Mouse (Mus musculus) bone marrow, adult 2 months (tissue): ENCODE data around the gene Lsamp. TPM values are rescaled to one million over a fixed set of nuclear protein-coding genes. Genes with fewer than 3 reads are reported as not detected.

Experiments
- H3K27ac ChIP-seq: fragments of 200-500 bp; 2 replicates; pipeline ENCODE4 v1.5.1; 2012; ENCODE audit warnings: low read depth, mild to moderate bottlenecking, control low read depth, inconsistent platforms, low read length; ENCODE audit not compliant: control insufficient read depth, poor library complexity, insufficient read depth
- H3K4me1 ChIP-seq: fragments of 200-500 bp; 2 replicates; pipeline ENCODE4 v1.6.1; 2011; ENCODE audit warnings: low read length; ENCODE audit not compliant: control insufficient read depth, insufficient read depth
- H3K4me3 ChIP-seq: fragments of 200-500 bp; replicated peaks from 2 replicates; pipeline ENCODE3; 2011; ENCODE audit warnings: mild to moderate bottlenecking, low read depth, low read length, control low read depth; ENCODE audit not compliant: control insufficient read depth
- CTCF ChIP-seq: fragments of 200-500 bp; IDR thresholded peaks from 2 replicates; pipeline ENCODE4 v1.5.1; 2011; ENCODE audit warnings: low read length, control low read depth; ENCODE audit not compliant: control insufficient read depth, insufficient read depth
- POLR2A ChIP-seq: fragments of 200-500 bp; IDR thresholded peaks from 2 replicates; pipeline ENCODE4 v1.6.1; 2011; ENCODE audit warnings: low read depth, mild to moderate bottlenecking, control low read depth, low read length, borderline replicate concordance; ENCODE audit not compliant: control insufficient read depth
- WGBS: fragments of 180-500 bp; shearing (Covaris S2); methylation state at CpG from one replicate; pipeline ENCODE4 v1.1.7; 2018; 5-methylcytosine and 5-hydroxymethylcytosine counted together
- polyA plus RNA-seq: library from polyadenylated mRNA; stranded (reverse); fragments of >200 nt; gene quantifications from 2 replicates; pipeline ENCODE4 v1.2.4, GENCODE M21; 2011; ENCODE audit warnings: low replicate concordance; ENCODE audit not compliant: missing spikeins, insufficient read depth, insufficient read length

Gene Lsamp
- polyA plus RNA-seq, 1 experiment: not detected

GRCm38 (mm10) chr16:40471967-40472366 is 487.8 kb downstream of the Lsamp start:
- H3K4me3 ChIP-seq: no peak overlapping the region
- H3K27ac ChIP-seq: no peak overlapping the region
- H3K4me1 ChIP-seq: no peaks in the 10 kb centered on the region
- TF ChIP-seq POLR2A (no peak), CTCF (no peak)
- WGBS: 81% methylated on average over 5 of the region's 5 CpGs

- no peak overlapping the region for H3K4me3 ChIP-seq
- 73% methylated on average over 2 of the region's 2 CpGs for WGBS
- no peak overlapping the region for H3K27ac ChIP-seq
- TF ChIP-seq POLR2A (no peak), CTCF (no peak)
- H3K4me1 ChIP-seq: no peaks in the 10 kb centered on the region
Observed at GRCm38 (mm10) chr16:40491606-40492005, 507.4 kb downstream of the Lsamp start.

GRCm38 (mm10) chr16:40504262-40504960 is 520.2 kb downstream of the Lsamp start:
- H3K27ac ChIP-seq: no peak overlapping the region
- TF ChIP-seq CTCF (no peak), POLR2A (no peak)
- H3K4me3 ChIP-seq: no peak overlapping the region
- 63% methylated on average over 3 of the region's 3 CpGs for WGBS
- no peaks in the 10 kb centered on the region for H3K4me1 ChIP-seq

GRCm38 (mm10) chr16:40509146-40510030 is 525.2 kb downstream of the Lsamp start:
- no peaks in the 10 kb centered on the region for H3K4me1 ChIP-seq
- WGBS: 75% methylated on average over 7 of the region's 7 CpGs
- no peak overlapping the region for H3K27ac ChIP-seq
- TF ChIP-seq CTCF: no peak
- TF ChIP-seq POLR2A: no peak
- no peak overlapping the region for H3K4me3 ChIP-seq

GRCm38 (mm10) chr16:40536754-40537153 is 552.6 kb downstream of the Lsamp start:
- Histone ChIP-seq H3K4me3 (no peak overlapping the region), H3K27ac (no peak overlapping the region), H3K4me1 (no peaks in the 10 kb centered on the region)
- WGBS: 7% methylated on average over 1 of the region's 1 CpGs
- TF ChIP-seq CTCF (no peak), POLR2A (no peak)

- 82% methylated on average over 4 of the region's 4 CpGs for WGBS
- H3K4me3 ChIP-seq: no peak overlapping the region
- no peaks in the 10 kb centered on the region for H3K4me1 ChIP-seq
- TF ChIP-seq POLR2A (no peak), CTCF (no peak)
- no peak overlapping the region for H3K27ac ChIP-seq
Observed at GRCm38 (mm10) chr16:40549663-40550062, 565.5 kb downstream of the Lsamp start.

- no peaks in the 10 kb centered on the region for H3K4me1 ChIP-seq
- no peak overlapping the region for H3K27ac ChIP-seq
- H3K4me3 ChIP-seq: no peak overlapping the region
- 88% methylated on average over 1 of the region's 1 CpGs for WGBS
- TF ChIP-seq POLR2A: no peak
- no peak for TF ChIP-seq CTCF
Observed at GRCm38 (mm10) chr16:40555608-40556007, 571.4 kb downstream of the Lsamp start.

GRCm38 (mm10) chr16:40557680-40558249 is 573.6 kb downstream of the Lsamp start:
- no peak for TF ChIP-seq POLR2A
- no peaks in the 10 kb centered on the region for H3K4me1 ChIP-seq

More at GRCm38 (mm10) chr16:40557680-40558249, 573.6 kb downstream of the Lsamp start:
- no peak overlapping the region for H3K4me3 ChIP-seq
- WGBS: 84% methylated on average over 5 of the region's 5 CpGs
- no peak overlapping the region for H3K27ac ChIP-seq
